Mouse (Mus musculus): ENCODE measurements around the gene Lat2. TPM values are rescaled to one million over a fixed set of nuclear protein-coding genes. Genes with fewer than 3 reads are reported as not detected.

The Lat2 gene
- polyA plus RNA-seq, 1 experiment from 2014 or later, result 2.1 TPM

DNA sequence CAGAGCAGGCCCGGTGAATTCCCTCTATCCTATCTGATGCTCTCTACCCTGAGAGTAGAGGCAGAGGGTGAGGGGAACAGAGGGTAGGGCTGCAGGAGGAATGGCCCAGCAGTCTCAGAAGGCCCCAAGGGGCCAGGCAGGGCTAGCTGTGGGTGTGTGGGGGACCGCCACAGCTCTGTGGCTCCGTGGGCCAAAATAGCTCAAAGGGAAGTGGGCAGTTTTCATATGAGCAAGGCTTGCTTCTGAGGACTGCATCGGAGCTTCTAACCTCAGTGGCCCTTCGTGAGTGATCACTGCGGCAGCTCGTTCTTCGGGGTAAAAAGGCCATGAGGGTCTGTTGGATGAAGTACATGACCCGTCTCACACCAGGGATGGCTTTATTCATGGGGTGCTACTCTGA, 1.1 kb downstream of the Lat2 start:
- Histone ChIP-seq H3K36me3 (ENCODE audit: control insufficient read depth, insufficient read depth, low read length) (peaks cover 41% of the 10 kb centered on the region), H3K9me3 (ENCODE audit: control insufficient read depth, low read length) (no peaks in the 10 kb centered on the region), H3K27me3 (ENCODE audit: control insufficient read depth, insufficient read depth, low read length) (no peaks in the 10 kb centered on the region), H3K4me2 (ENCODE audit: low read length) (no peak overlapping the region), H3K4me1 (ENCODE audit: control insufficient read depth in 2 of 2, insufficient read depth in 2 of 2, low read length in 2 of 2) (no peaks in the 10 kb centered on the region), H3K4me3 (ENCODE audit: control insufficient read depth in 1 of 2, insufficient read depth in 1 of 2, low read depth in 1 of 2, low read length in 2 of 2) (no peak overlapping the region), H3K27ac (replicated peaks in 1 of 2; ENCODE audit: control insufficient read depth in 1 of 2, insufficient read depth in 1 of 2, low read depth in 2 of 2, low read length in 2 of 2) (0 out of 4 replicates have a peak overlapping the region, but pooled peaks of 1 of the 2 experiments have one; percentile 9), H3K9ac (ENCODE audit: low read length) (no peak overlapping the region)
- whole genome bisulfite sequencing, result 87% methylated on average over 9 of the region's 9 CpGs
- no peak for ATAC-seq (ENCODE audit: insufficient number of reproducible peaks, insufficient read depth, low FRiP score, low read depth)

GRCm38 (mm10) chr5:134611810-134612521, 2.9 kb downstream of the Lat2 start:
- Histone ChIP-seq H3K4me2 (ENCODE audit: low read length) (no peak overlapping the region), H3K9me3 (ENCODE audit: control insufficient read depth, low read length) (no peaks in the 10 kb centered on the region), H3K4me3 (ENCODE audit: control insufficient read depth in 1 of 2, insufficient read depth in 1 of 2, low read depth in 1 of 2, low read length in 2 of 2) (no peak overlapping the region), H3K27me3 (ENCODE audit: control insufficient read depth, insufficient read depth, low read length) (no peaks in the 10 kb centered on the region), H3K36me3 (ENCODE audit: control insufficient read depth, insufficient read depth, low read length) (peaks cover 25% of the 10 kb centered on the region), H3K4me1 (ENCODE audit: control insufficient read depth in 2 of 2, insufficient read depth in 2 of 2, low read length in 2 of 2) (no peaks in the 10 kb centered on the region), H3K9ac (ENCODE audit: low read length) (no peak overlapping the region), H3K27ac (replicated peaks in 1 of 2; ENCODE audit: control insufficient read depth in 1 of 2, insufficient read depth in 1 of 2, low read depth in 2 of 2, low read length in 2 of 2) (no peak overlapping the region)
- 56% methylated on average over 8 of the region's 8 CpGs for WGBS
- no peak for ATAC-seq (ENCODE audit: insufficient number of reproducible peaks, insufficient read depth, low FRiP score, low read depth)

DNA sequence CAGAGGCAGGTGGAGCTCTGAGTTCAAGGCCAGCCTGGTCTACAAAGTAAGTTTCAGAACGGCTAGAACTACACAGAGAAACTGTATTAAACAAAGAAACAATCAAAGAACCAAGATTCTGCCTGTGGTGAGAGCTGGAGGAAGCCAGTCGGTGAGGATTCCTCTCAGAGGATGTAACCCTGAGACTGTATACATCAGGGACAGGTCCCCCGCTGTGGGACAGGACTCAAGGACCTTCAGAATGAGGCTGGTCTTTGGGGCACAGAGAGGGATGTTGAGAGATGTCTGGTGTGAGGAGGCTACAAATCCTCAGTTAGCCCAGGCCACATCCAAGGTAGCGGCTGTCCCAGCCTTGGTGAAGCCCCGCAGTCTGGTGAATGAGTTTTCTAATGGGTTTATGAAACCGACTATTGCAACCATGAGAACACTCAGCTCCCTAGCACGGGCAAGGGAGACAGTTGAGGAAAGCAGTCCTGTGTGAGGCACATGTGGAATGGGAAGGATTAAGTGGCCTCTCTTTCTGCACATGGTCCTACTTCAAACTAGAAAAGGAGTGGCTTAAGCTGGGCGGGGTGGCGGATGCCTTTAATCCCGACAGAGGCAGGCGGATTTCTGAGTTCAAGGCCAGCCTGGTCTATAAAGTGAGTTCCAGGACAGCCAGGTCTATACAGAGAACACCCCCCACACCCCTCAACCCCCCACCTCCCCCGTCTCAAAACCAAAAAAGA, 4.7 kb downstream of the Lat2 start:
- no peak overlapping the region for H3K9ac ChIP-seq (ENCODE audit: low read length)
- no peak overlapping the region for H3K4me3 ChIP-seq (ENCODE audit: control insufficient read depth in 1 of 2, insufficient read depth in 1 of 2, low read depth in 1 of 2, low read length in 2 of 2)
- no peaks in the 10 kb centered on the region for H3K9me3 ChIP-seq (ENCODE audit: control insufficient read depth, low read length)
- no peaks in the 10 kb centered on the region for H3K4me1 ChIP-seq (ENCODE audit: control insufficient read depth in 2 of 2, insufficient read depth in 2 of 2, low read length in 2 of 2)
- H3K27me3 ChIP-seq (ENCODE audit: control insufficient read depth, insufficient read depth, low read length), result no peaks in the 10 kb centered on the region
- no peak overlapping the region for H3K27ac ChIP-seq (replicated peaks in 1 of 2; ENCODE audit: control insufficient read depth in 1 of 2, insufficient read depth in 1 of 2, low read depth in 2 of 2, low read length in 2 of 2)
- no peak for ATAC-seq (ENCODE audit: insufficient number of reproducible peaks, insufficient read depth, low FRiP score, low read depth)
- H3K36me3 ChIP-seq (ENCODE audit: control insufficient read depth, insufficient read depth, low read length), result peaks cover 13% of the 10 kb centered on the region; the same call in 1 of the 2 replicates
- 78% methylated on average over 11 of the region's 12 CpGs for WGBS
- H3K4me2 ChIP-seq (ENCODE audit: low read length), result no peak overlapping the region

- Histone ChIP-seq H3K4me2 (ENCODE audit: low read length) (no peak overlapping the region), H3K36me3 (ENCODE audit: control insufficient read depth, insufficient read depth, low read length) (0 out of 2 replicates have a peak, but pooled peaks cover 4% of the 10 kb centered on the region), H3K4me1 (ENCODE audit: control insufficient read depth in 2 of 2, insufficient read depth in 2 of 2, low read length in 2 of 2) (no peaks in the 10 kb centered on the region), H3K27ac (replicated peaks in 1 of 2; ENCODE audit: control insufficient read depth in 1 of 2, insufficient read depth in 1 of 2, low read depth in 2 of 2, low read length in 2 of 2) (no peak overlapping the region), H3K4me3 (ENCODE audit: control insufficient read depth in 1 of 2, insufficient read depth in 1 of 2, low read depth in 1 of 2, low read length in 2 of 2) (no peak overlapping the region), H3K9me3 (ENCODE audit: control insufficient read depth, low read length) (no peaks in the 10 kb centered on the region), H3K9ac (ENCODE audit: low read length) (no peak overlapping the region), H3K27me3 (ENCODE audit: control insufficient read depth, insufficient read depth, low read length) (no peaks in the 10 kb centered on the region)
- ATAC-seq (ENCODE audit: insufficient number of reproducible peaks, insufficient read depth, low FRiP score, low read depth), result no peak
- 66% methylated on average over 5 of the region's 5 CpGs for WGBS
These were observed 7.7 kb downstream of the Lat2 start for GRCm38 (mm10) chr5:134607121-134607520.

GRCm38 (mm10) chr5:134606314-134606713, 8.5 kb downstream of the Lat2 start:
- no peak overlapping the region for H3K27ac ChIP-seq (replicated peaks in 1 of 2; ENCODE audit: control insufficient read depth in 1 of 2, insufficient read depth in 1 of 2, low read depth in 2 of 2, low read length in 2 of 2)
- no peak overlapping the region for H3K4me3 ChIP-seq (ENCODE audit: control insufficient read depth in 1 of 2, insufficient read depth in 1 of 2, low read depth in 1 of 2, low read length in 2 of 2)
- ATAC-seq (ENCODE audit: insufficient number of reproducible peaks, insufficient read depth, low FRiP score, low read depth), result no peak
- H3K9ac ChIP-seq (ENCODE audit: low read length), result no peak overlapping the region
- no peaks in the 10 kb centered on the region for H3K9me3 ChIP-seq (ENCODE audit: control insufficient read depth, low read length)
- H3K27me3 ChIP-seq (ENCODE audit: control insufficient read depth, insufficient read depth, low read length), result no peaks in the 10 kb centered on the region
- H3K36me3 ChIP-seq (ENCODE audit: control insufficient read depth, insufficient read depth, low read length), result 0 out of 2 replicates have a peak, but pooled peaks cover 4% of the 10 kb centered on the region
- H3K4me2 ChIP-seq (ENCODE audit: low read length), result no peak overlapping the region
- H3K4me1 ChIP-seq (ENCODE audit: control insufficient read depth in 2 of 2, insufficient read depth in 2 of 2, low read length in 2 of 2), result no peaks in the 10 kb centered on the region

DNA sequence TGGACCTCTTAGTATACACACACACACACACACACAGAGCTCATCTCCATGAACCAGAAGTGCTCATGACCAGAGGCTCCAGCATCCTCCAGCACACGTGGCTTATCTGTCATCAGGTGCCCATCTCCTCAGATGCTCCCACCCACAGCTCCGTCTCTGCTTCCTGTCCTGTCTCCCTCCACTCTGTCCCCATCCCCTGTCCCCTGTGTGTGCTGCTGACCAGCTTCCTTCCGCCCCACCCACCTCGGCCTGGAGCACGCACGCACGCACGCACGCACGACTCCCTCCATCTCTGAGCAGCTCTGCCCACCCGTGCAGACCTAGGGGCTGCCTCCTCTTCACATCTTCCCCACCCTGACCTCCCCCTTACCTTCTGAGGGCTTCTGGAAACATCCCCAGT, 10.4 kb downstream of the Lat2 start:
- Histone ChIP-seq H3K4me3 (ENCODE audit: control insufficient read depth in 1 of 2, insufficient read depth in 1 of 2, low read depth in 1 of 2, low read length in 2 of 2) (no peak overlapping the region), H3K36me3 (ENCODE audit: control insufficient read depth, insufficient read depth, low read length) (peaks cover 15% of the 10 kb centered on the region), H3K27me3 (ENCODE audit: control insufficient read depth, insufficient read depth, low read length) (no peaks in the 10 kb centered on the region), H3K9ac (ENCODE audit: low read length) (no peak overlapping the region), H3K27ac (replicated peaks in 1 of 2; ENCODE audit: control insufficient read depth in 1 of 2, insufficient read depth in 1 of 2, low read depth in 2 of 2, low read length in 2 of 2) (no peak overlapping the region), H3K4me1 (ENCODE audit: control insufficient read depth in 2 of 2, insufficient read depth in 2 of 2, low read length in 2 of 2) (no peaks in the 10 kb centered on the region), H3K9me3 (ENCODE audit: control insufficient read depth, low read length) (no peaks in the 10 kb centered on the region), H3K4me2 (ENCODE audit: low read length) (no peak overlapping the region)
- ATAC-seq (ENCODE audit: insufficient number of reproducible peaks, insufficient read depth, low FRiP score, low read depth), result no peak
- 78% methylated on average over 11 of the region's 11 CpGs for whole genome bisulfite sequencing

GRCm38 (mm10) chr5:134597711-134598110, 17.1 kb downstream of the Lat2 start:
- H3K36me3 ChIP-seq (ENCODE audit: control insufficient read depth, insufficient read depth, low read length), result peaks cover 74% of the 10 kb centered on the region
- no peak overlapping the region for H3K27ac ChIP-seq (replicated peaks in 1 of 2; ENCODE audit: control insufficient read depth in 1 of 2, insufficient read depth in 1 of 2, low read depth in 2 of 2, low read length in 2 of 2)
- no peak overlapping the region for H3K4me3 ChIP-seq (ENCODE audit: control insufficient read depth in 1 of 2, insufficient read depth in 1 of 2, low read depth in 1 of 2, low read length in 2 of 2)
- WGBS, result 78% methylated on average over 10 of the region's 10 CpGs
- no peak for ATAC-seq (ENCODE audit: insufficient number of reproducible peaks, insufficient read depth, low FRiP score, low read depth)
- H3K4me2 ChIP-seq (ENCODE audit: low read length), result no peak overlapping the region
- no peaks in the 10 kb centered on the region for H3K4me1 ChIP-seq (ENCODE audit: control insufficient read depth in 2 of 2, insufficient read depth in 2 of 2, low read length in 2 of 2)
- no peaks in the 10 kb centered on the region for H3K27me3 ChIP-seq (ENCODE audit: control insufficient read depth, insufficient read depth, low read length)
- no peaks in the 10 kb centered on the region for H3K9me3 ChIP-seq (ENCODE audit: control insufficient read depth, low read length)
- H3K9ac ChIP-seq (ENCODE audit: low read length), result no peak overlapping the region
